Mouse (Mus musculus) kidney, embryonic 15.5 days (tissue): Measurements from ENCODE around the gene Mrpl42. TPM values are rescaled to one million over a fixed set of nuclear protein-coding genes. Genes with fewer than 3 reads are reported as not detected.
A peak's percentile ranks its signal among the peaks of the same experiment; 100 is the strongest.
"Not testable (repeated sequence)": the region's sequence is repeated elsewhere in the genome, so short reads cannot be mapped to it uniquely, and the experiment has no call there.

ENCODE experiments used
- ATAC-seq: fragments of 200-750 bp; cut with Nextera tagmentation; replicated peaks from 2 replicates; pipeline ENCODE4 v1.8.0; 2017; ENCODE audit warnings: moderate TSS enrichment; ENCODE audit not compliant: low FRiP score
- H3K27ac ChIP-seq: fragments of 300-500 bp; sonication (generic); 2 replicates; pipeline ENCODE4 v1.5.1; 2015; ENCODE audit warnings: mild to moderate bottlenecking, inconsistent platforms
- H3K27me3 ChIP-seq: fragments of 300-500 bp; sonication (generic); 2 replicates; pipeline ENCODE4 v1.6.1; 2015; ENCODE audit warnings: inconsistent platforms
- H3K36me3 ChIP-seq: fragments of 300-500 bp; sonication (generic); 2 replicates; pipeline ENCODE4 v1.6.1; 2015; ENCODE audit warnings: inconsistent platforms
- H3K4me1 ChIP-seq: fragments of 300-500 bp; sonication (generic); 2 replicates; pipeline ENCODE4 v1.6.1; 2015; ENCODE audit warnings: inconsistent platforms
- H3K4me2 ChIP-seq: fragments of 300-500 bp; sonication (generic); 2 replicates; pipeline ENCODE4 v1.6.1; 2015; ENCODE audit warnings: moderate library complexity, mild to moderate bottlenecking, inconsistent platforms
- H3K4me3 ChIP-seq: fragments of 300-500 bp; sonication (generic); replicated peaks from 2 replicates; pipeline ENCODE4 v1.5.1; 2015; ENCODE audit warnings: mild to moderate bottlenecking, inconsistent platforms
- H3K9ac ChIP-seq: fragments of 300-500 bp; sonication (generic); 2 replicates; pipeline ENCODE4 v1.6.1; 2015; ENCODE audit warnings: mild to moderate bottlenecking, inconsistent platforms
- H3K9me3 ChIP-seq: fragments of 300-500 bp; sonication (generic); replicated peaks from 2 replicates; pipeline ENCODE4 v1.6.1; 2016; ENCODE audit warnings: inconsistent platforms
- WGBS: fragments of 180-500 bp; shearing (Covaris S2); methylation state at CpG from one replicate; pipeline ENCODE4 v1.1.7; 2015; ENCODE audit warnings: mixed read lengths; 5-methylcytosine and 5-hydroxymethylcytosine counted together
- polyA plus RNA-seq: library from polyadenylated mRNA; unstranded; fragments of >200 nt; fragmentation: Nextera tagmentation; extraction: Ambion mirVana; gene quantifications from 2 replicates; pipeline ENCODE4 v1.2.1, GENCODE M21; 2015

Gene Mrpl42
- polyA plus RNA-seq = 337 and 354 TPM in 2 replicates

DNA sequence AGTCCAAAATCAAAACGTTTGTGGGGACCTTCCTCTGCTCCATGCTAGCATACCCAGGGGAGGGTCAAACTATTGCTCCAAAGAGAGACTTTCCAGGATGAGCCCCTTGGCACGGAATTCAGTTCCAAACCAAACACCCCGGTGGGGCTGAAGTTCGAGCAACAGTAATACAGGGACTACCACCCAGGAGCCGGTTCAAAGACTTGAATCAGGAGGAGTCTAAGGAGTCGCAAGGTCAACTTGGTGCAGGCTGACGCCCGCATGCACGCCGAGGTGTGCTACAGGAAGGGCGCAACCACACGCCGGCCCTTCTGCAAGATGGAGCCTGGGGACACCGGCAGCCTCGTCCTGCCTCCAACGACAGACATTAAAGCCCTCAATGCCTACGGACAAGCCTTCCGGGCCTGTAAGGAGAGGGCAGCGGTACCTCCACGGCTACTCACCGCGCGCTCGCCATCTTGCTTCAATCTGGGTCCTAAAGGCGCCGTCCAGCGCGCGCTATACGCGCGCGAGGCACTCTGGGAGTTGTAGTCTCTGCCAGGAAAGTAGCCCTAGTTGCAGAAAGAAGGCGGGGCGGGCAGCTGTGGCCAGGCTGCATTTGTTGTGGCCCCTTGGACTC, at the start of gene Mrpl42:
TSS of gene Mrpl42 (minus strand) at position 478 of the 619 bp plus-strand sequence.
- Histone ChIP-seq H3K9me3 (no peaks in the 10 kb centered on the region), H3K9ac (peak within 1 kb of the TSS; percentile 84), H3K27me3 (no peaks in the 10 kb centered on the region), H3K4me2 (peak within 1 kb of the TSS; percentile 60), H3K4me1 (peaks cover 10% of the 10 kb centered on the region), H3K4me3 (peak within 1 kb of the TSS; percentile 84), H3K36me3 (peaks cover 23% of the 10 kb centered on the region), H3K27ac (peak within 1 kb of the TSS; percentile 91)
- peak; percentile 97 for ATAC-seq
- under 1% methylated on average over 35 of the region's 35 CpGs for WGBS

- Histone ChIP-seq H3K4me3 (no peak overlapping the region), H3K36me3 (peaks cover 62% of the 10 kb centered on the region), H3K27me3 (no peaks in the 10 kb centered on the region), H3K4me1 (0 out of 2 replicates have a peak, but pooled peaks cover 6% of the 10 kb centered on the region), H3K4me2 (no peak overlapping the region), H3K9ac (no peak overlapping the region), H3K9me3 (no peaks in the 10 kb centered on the region), H3K27ac (no peak overlapping the region)
- ATAC-seq = no peak
- WGBS = 61% methylated on average over 1 of the region's 1 CpGs
Measured at GRCm38 (mm10) chr10:95550506-95550905, 48.8 kb upstream of the Mrpl42 start.

DNA sequence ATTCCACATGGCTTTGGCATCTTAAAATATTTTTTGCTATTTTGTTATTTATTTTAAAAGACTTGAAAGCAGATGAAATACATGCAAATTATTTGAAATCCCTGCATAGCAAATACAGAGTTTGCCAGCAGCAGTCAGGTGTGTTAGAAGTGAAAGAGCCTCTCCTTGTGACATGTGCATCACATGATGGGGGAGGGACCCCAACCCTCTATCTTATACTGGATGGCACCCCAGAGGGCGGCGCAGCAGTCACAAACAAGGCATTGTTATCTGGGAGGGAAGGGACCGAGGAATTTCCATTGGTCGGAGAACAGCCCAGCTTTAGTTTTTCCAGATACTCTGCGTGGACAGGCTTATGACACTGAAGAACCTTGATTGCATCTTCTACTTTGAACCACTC, 47.3 kb upstream of the Mrpl42 start:
- H3K4me1 ChIP-seq, H3K9me3 ChIP-seq, H3K9ac ChIP-seq, H3K4me2 ChIP-seq, H3K27me3 ChIP-seq, ATAC-seq, H3K4me3 ChIP-seq, H3K27ac ChIP-seq: not testable (repeated sequence)
- peaks cover 76% of the 10 kb centered on the region for H3K36me3 ChIP-seq
- 86% methylated on average over 5 of the region's 5 CpGs for WGBS

DNA sequence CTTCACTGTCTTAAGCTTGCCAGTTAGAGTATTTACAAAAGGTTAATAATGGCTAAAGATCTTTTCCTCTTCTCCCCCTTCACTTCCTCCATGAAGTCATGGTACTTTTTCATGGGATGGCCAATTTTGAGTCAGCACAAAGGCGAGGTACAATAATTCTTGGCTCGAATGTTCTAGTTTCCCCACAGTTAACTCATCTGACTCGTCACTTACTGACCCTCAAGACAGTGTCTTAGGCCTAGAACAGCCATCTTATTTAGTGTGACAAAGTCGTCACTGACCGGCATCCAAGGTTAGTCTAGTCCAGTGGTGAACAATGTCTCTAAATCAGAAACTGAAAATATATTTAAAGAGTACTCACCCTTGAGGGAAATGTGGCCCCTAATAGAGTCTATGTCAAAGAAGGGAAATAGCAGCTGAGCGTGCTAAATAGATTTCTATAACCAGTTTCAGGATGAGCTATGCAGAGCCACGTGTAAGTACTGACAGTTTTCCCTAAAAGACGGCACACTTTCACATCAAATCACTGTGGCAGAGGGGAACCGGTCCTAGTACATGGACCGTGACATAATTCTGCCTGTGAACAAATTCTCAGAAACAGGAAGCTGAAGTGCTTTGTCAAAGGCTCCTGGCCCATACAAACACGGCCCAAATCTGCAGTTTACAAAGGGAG, 46.5 kb upstream of the Mrpl42 start:
- Histone ChIP-seq H3K36me3 (peaks cover 81% of the 10 kb centered on the region), H3K4me3 (no peak overlapping the region), H3K9me3 (no peaks in the 10 kb centered on the region), H3K4me1 (0 out of 2 replicates have a peak, but pooled peaks cover 2% of the 10 kb centered on the region), H3K27me3 (no peaks in the 10 kb centered on the region), H3K27ac (no peak overlapping the region), H3K9ac (no peak overlapping the region), H3K4me2 (no peak overlapping the region)
- ATAC-seq = no peak
- 71% methylated on average over 11 of the region's 11 CpGs for WGBS

DNA sequence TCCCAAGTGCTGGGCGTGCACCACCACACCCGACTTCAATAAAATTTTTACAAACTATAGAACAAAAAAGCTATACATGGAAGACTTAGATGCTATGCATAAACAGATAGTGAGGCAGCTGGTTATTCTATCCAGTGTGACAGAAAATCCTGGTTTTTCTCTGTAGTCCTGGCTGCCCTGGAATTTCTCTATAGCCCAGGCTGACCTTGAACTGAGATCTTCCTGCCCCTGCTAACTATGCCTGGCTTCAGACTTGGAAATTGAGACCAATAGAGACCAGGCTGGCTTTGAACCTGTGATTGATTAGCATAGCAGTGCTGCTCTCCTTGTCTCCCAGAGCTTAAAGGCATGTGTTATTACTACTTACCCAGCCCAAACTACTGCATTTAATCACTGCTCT, 44.4 kb upstream of the Mrpl42 start:
- ATAC-seq = no peak
- no peak overlapping the region for H3K4me3 ChIP-seq
- 97% methylated on average over 2 of the region's 2 CpGs for WGBS
- no peak overlapping the region for H3K9ac ChIP-seq
- no peaks in the 10 kb centered on the region for H3K4me1 ChIP-seq
- no peak overlapping the region for H3K4me2 ChIP-seq
- H3K9me3 ChIP-seq = no peaks in the 10 kb centered on the region
- H3K27me3 ChIP-seq = no peaks in the 10 kb centered on the region
- H3K27ac ChIP-seq = no peak overlapping the region
- peaks cover 74% of the 10 kb centered on the region for H3K36me3 ChIP-seq

DNA sequence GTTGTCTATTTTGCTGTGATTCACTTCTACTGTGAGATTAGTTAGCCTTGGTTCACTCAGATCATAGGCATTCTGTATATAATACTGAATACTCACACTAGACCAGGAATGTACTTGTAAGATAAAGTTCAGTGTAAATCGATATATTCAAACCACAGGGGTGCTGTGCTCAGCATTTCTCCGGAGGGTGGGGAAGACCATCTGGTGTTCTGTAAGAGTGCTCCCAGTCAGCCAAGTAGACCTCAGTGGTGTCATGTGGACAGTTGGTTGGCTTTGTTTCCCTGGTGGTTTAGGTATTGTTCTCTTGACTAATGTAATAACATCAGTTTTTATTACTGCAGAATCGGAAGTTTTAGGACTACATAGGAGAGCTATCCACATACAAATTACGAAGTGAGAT, 43.3 kb upstream of the Mrpl42 start:
- Histone ChIP-seq H3K9ac (no peak overlapping the region), H3K9me3 (no peaks in the 10 kb centered on the region), H3K27me3 (no peaks in the 10 kb centered on the region), H3K4me2 (no peak overlapping the region), H3K4me3 (no peak overlapping the region), H3K4me1 (no peaks in the 10 kb centered on the region), H3K36me3 (peaks cover 64% of the 10 kb centered on the region), H3K27ac (no peak overlapping the region)
- no peak for ATAC-seq
- 73% methylated on average over 4 of the region's 4 CpGs for WGBS

GRCm38 (mm10) chr10:95544651-95545050, 42.9 kb upstream of the Mrpl42 start:
- Histone ChIP-seq H3K36me3 (peaks cover 60% of the 10 kb centered on the region), H3K4me2 (no peak overlapping the region), H3K27me3 (no peaks in the 10 kb centered on the region), H3K4me1 (no peaks in the 10 kb centered on the region), H3K4me3 (no peak overlapping the region), H3K9me3 (no peaks in the 10 kb centered on the region), H3K9ac (no peak overlapping the region), H3K27ac (no peak overlapping the region; the same call in 1 of the 2 replicates)
- no peak for ATAC-seq
- 86% methylated on average over 2 of the region's 2 CpGs for WGBS

GRCm38 (mm10) chr10:95544004-95544403, 42.3 kb upstream of the Mrpl42 start:
- H3K9ac ChIP-seq = no peak overlapping the region
- H3K9me3 ChIP-seq = no peaks in the 10 kb centered on the region
- H3K27ac ChIP-seq = no peak overlapping the region
- H3K4me2 ChIP-seq = no peak overlapping the region
- H3K4me1 ChIP-seq = no peaks in the 10 kb centered on the region
- ATAC-seq = no peak; the same call in 1 of the 2 replicates
- H3K4me3 ChIP-seq = no peak overlapping the region
- H3K27me3 ChIP-seq = no peaks in the 10 kb centered on the region
- peaks cover 53% of the 10 kb centered on the region for H3K36me3 ChIP-seq

DNA sequence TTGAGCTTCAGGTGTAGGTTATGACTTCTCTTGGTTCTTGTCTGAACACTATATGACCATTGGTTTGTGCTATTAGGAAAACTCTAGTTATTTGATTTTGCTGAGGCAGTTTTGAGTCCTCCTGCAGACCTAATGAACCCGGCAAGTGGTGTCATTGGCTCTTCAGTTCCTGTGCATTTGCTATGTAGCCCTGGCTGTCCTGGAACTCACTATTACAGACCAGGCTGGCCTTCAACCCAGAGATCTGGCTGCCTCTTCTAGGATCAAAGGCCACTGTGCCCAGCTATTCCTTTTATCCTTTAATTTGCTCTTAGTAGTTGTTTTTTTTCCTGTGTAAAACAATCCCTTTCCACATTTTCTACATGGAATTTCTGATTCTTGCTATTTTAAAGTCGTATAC, 41.6 kb upstream of the Mrpl42 start:
- Histone ChIP-seq H3K9ac (no peak overlapping the region), H3K36me3 (peaks cover 50% of the 10 kb centered on the region), H3K27me3 (no peaks in the 10 kb centered on the region), H3K4me2 (no peak overlapping the region), H3K27ac (no peak overlapping the region), H3K9me3 (no peaks in the 10 kb centered on the region), H3K4me3 (no peak overlapping the region), H3K4me1 (no peaks in the 10 kb centered on the region)
- 83% methylated on average over 2 of the region's 2 CpGs for WGBS
- ATAC-seq = no peak

GRCm38 (mm10) chr10:95542916-95543315, 41.2 kb upstream of the Mrpl42 start:
- H3K4me1 ChIP-seq = no peaks in the 10 kb centered on the region
- H3K27me3 ChIP-seq = no peaks in the 10 kb centered on the region
- no peak for ATAC-seq
- H3K4me2 ChIP-seq = no peak overlapping the region
- H3K27ac ChIP-seq = no peak overlapping the region
- 88% methylated on average over 4 of the region's 4 CpGs for WGBS
- H3K9ac ChIP-seq = no peak overlapping the region
- H3K36me3 ChIP-seq = peaks cover 46% of the 10 kb centered on the region
- H3K9me3 ChIP-seq = no peaks in the 10 kb centered on the region
- no peak overlapping the region for H3K4me3 ChIP-seq

DNA sequence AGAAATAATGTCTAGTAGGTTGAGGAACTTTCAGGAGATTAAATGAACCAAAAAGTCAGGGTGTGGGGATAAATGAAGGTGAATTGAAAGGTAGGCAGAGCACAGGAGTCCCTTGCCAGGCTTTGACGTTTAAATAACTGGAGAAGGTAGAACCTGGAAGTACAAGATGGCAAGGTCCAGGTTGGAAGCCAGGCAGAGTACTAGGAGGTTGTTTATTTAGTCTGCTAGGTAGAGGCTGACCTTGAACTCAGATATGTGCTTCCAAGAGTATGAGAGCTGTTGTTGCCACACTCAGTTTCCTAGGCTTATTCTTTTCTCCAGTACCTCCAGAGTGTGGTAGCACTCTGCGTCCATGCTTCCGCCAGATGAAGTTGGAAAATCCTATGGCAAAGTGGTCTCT, 38.1 kb upstream of the Mrpl42 start:
- Histone ChIP-seq H3K27me3 (no peaks in the 10 kb centered on the region), H3K4me2 (no peak overlapping the region), H3K4me3 (no peak overlapping the region), H3K9me3 (no peaks in the 10 kb centered on the region), H3K36me3 (peaks cover 16% of the 10 kb centered on the region), H3K4me1 (no peaks in the 10 kb centered on the region), H3K27ac (no peak overlapping the region), H3K9ac (no peak overlapping the region)
- no peak for ATAC-seq
- WGBS = 91% methylated on average over 3 of the region's 3 CpGs

DNA sequence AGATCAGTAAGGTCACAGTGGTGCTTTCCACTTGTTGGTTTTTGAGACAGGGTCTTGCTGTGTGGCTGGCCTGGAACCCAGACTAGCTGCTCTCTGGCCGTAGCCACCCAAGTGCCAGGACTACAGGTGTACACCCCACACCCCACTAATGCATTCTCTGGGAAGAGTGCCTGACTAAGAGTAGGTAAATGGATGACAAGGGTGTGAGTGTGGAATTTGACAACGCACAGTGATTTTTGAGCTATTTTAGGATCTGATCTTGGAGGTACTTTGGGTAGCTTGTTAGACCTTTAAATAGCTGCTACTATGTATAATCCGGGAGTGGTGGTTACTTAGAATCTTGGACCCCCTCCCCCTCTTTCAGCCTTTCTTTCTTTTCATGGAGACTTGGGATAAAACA, 37.5 kb upstream of the Mrpl42 start:
- no peaks in the 10 kb centered on the region for H3K9me3 ChIP-seq
- peaks cover 10% of the 10 kb centered on the region for H3K36me3 ChIP-seq
- H3K4me1 ChIP-seq = no peaks in the 10 kb centered on the region
- WGBS = 86% methylated on average over 3 of the region's 3 CpGs
- no peak overlapping the region for H3K4me2 ChIP-seq
- no peak overlapping the region for H3K27ac ChIP-seq
- H3K9ac ChIP-seq = no peak overlapping the region
- no peaks in the 10 kb centered on the region for H3K27me3 ChIP-seq
- no peak overlapping the region for H3K4me3 ChIP-seq
- no peak for ATAC-seq

DNA sequence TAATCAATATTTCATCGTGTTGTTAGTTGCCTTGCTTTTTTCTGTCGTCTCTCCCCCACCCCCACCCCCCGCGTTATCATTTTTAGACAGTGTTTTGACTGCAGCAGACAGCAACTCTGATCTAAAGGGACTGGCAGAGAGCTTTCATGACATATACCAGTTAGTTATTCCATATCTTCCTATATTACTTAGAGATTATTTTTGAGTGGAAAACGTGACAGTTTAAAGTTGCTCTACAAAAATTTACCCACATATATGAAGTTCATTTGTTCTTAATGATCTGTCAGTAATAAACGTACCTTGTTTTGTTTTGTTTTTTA, 34.4 kb upstream of the Mrpl42 start:
- Histone ChIP-seq H3K27ac (no peak overlapping the region), H3K4me3 (no peak overlapping the region), H3K4me2 (no peak overlapping the region), H3K9ac (no peak overlapping the region), H3K4me1 (0 out of 2 replicates have a peak, but pooled peaks cover 11% of the 10 kb centered on the region), H3K36me3 (no peaks in the 10 kb centered on the region), H3K9me3 (no peaks in the 10 kb centered on the region), H3K27me3 (no peaks in the 10 kb centered on the region)
- ATAC-seq = no peak
- WGBS = 90% methylated on average over 6 of the region's 6 CpGs
